In the genomic region with DNA sequence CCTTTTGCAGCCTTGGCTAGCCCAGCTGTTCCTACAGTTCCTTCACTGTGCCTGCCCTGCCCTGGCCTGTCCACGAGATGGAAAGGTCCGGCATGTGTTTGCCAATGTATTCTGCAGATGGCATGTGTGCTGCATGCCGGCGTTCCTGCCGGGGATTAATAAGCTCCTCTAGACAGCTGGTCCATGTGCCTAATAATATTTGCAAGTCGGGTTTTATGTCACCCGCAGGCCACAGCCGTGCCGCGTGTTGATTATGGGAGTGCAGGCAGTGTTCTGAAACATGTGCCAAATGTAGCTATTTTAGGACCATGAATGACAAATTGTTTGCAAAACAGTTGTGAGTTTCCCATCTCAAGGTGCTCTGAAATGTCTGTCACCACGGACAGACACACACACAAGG, we compare ENCODE assay signal across 9 mouse cellular contexts.
DNase-seq lines count a peak whose midpoint lies in the region; ATAC-seq and TF ChIP-seq lines count a peak whose summit lies in the region.
"Had no signal": no experiment of that assay in that cellular context is flagged by ENCODE, and none has a peak within 500 bp of the region (broad histone marks: within the 10 kb centered on the region; RNA-seq: fewer than 3 reads in every experiment).

No protein-coding gene starts in this region.

- no peaks in the 10 kb centered on the region for H3K79me2 ChIP-seq in heart, adult 2 months (replicated peaks; ENCODE audit: control insufficient read depth, insufficient read depth, low read length)

- H3K27me3 ChIP-seq in heart, adult 2 months (ENCODE audit: control insufficient read depth, insufficient read depth, low read length) = no peaks in the 10 kb centered on the region
- H3K27me3 ChIP-seq in heart, embryonic 10.5 days (ENCODE audit: insufficient read depth, poor library complexity, severe bottlenecking) = no peaks in the 10 kb centered on the region
- no peaks in the 10 kb centered on the region for H3K27me3 ChIP-seq in embryonic facial prominence, embryonic 13.5 days
- H3K27me3 ChIP-seq in hindbrain, embryonic 16.5 days (replicated peaks; ENCODE audit: control insufficient read depth, insufficient read depth, low read length) = no peaks in the 10 kb centered on the region

- H3K27ac ChIP-seq in heart, adult 2 months = peak overlapping the region; percentile 53
- H3K27ac ChIP-seq in heart, embryonic 10.5 days = no peak overlapping the region
- H3K27ac ChIP-seq in embryonic facial prominence, embryonic 13.5 days = peak overlapping the region; percentile 41; the same call in 1 of the 2 replicates
- H3K27ac ChIP-seq in hindbrain, embryonic 16.5 days (ENCODE audit: low read depth, low read length) = peak overlapping the region; percentile 64
- H3K27ac ChIP-seq: liver, embryonic 14.5 days had no signal

- WGBS in heart, adult 2 months = 27% methylated on average over 11 of the region's 11 CpGs
- WGBS in heart, embryonic 10.5 days = 94% methylated on average over 11 of the region's 11 CpGs
- WGBS in embryonic facial prominence, embryonic 13.5 days = 72% methylated on average over 11 of the region's 11 CpGs
- WGBS in hindbrain, embryonic 16.5 days = 32% methylated on average over 11 of the region's 11 CpGs

- intact Hi-C loops in heart, adult 2 months (cut with DNase I) = loop anchor here (5.0 kb wide), 1 partner anchor 76 kb away; the partner anchor contains the start of gene Traf3ip2

- H3K36me3 ChIP-seq in heart, adult 2 months (ENCODE audit: control insufficient read depth, insufficient read depth, low read length) = no peaks in the 10 kb centered on the region
- peaks cover 16% of the 10 kb centered on the region; the same call in 1 of the 2 replicates for H3K36me3 ChIP-seq in heart, embryonic 10.5 days
- H3K36me3 ChIP-seq in embryonic facial prominence, embryonic 13.5 days = peaks cover 10% of the 10 kb centered on the region; the same call in 1 of the 2 replicates
- no peaks in the 10 kb centered on the region for H3K36me3 ChIP-seq in hindbrain, embryonic 16.5 days (ENCODE audit: control insufficient read depth, insufficient read depth, low read length)

- peak; percentile 56 for TF ChIP-seq CTCF in heart, adult 2 months (IDR thresholded peaks at IDR 0.05)

- H3K9ac ChIP-seq in heart, adult 2 months (ENCODE audit: low read depth, low read length) = no peak overlapping the region
- no peak overlapping the region for H3K9ac ChIP-seq in embryonic facial prominence, embryonic 13.5 days
- H3K9ac ChIP-seq in hindbrain, embryonic 16.5 days (ENCODE audit: low read depth, low read length) = no peak overlapping the region
- H3K9ac ChIP-seq: liver, embryonic 14.5 days had no signal

- peak; percentile 49 to 55 for DNase-seq in heart, adult 2 months
- DNase-seq in heart, embryonic 10.5 days (ENCODE audit: low spot score) = no peak
- DNase-seq in lung, postnatal 14 days = peak; percentile 20
- no peak for DNase-seq in right cerebral cortex, adult 2 months (ENCODE audit: low spot score in 2 of 2)
- no peak for DNase-seq in ovary, adult 18-20 months (ENCODE audit: low spot score)
- DNase-seq in adipocyte (ENCODE audit: low spot score) = no peak

- no peak for TF ChIP-seq EP300 in heart, adult 2 months (IDR thresholded peaks at IDR 0.05; ENCODE audit: insufficient read depth, low read depth, low read length)

- ATAC-seq in embryonic facial prominence, embryonic 13.5 days (ENCODE audit: insufficient number of reproducible peaks, insufficient read depth, low FRiP score, low TSS enrichment, low read depth) = no peak
- peak; percentile 31 for ATAC-seq in hindbrain, embryonic 16.5 days

- no peak overlapping the region for H3K4me3 ChIP-seq in heart, adult 2 months
- H3K4me3 ChIP-seq in heart, embryonic 10.5 days = no peak overlapping the region
- no peak overlapping the region for H3K4me3 ChIP-seq in embryonic facial prominence, embryonic 13.5 days
- H3K4me3 ChIP-seq in hindbrain, embryonic 16.5 days (ENCODE audit: low read length) = no peak overlapping the region

- H3K4me1 ChIP-seq in heart, adult 2 months (ENCODE audit: control insufficient read depth, insufficient read depth, low read length) = peaks cover 11% of the 10 kb centered on the region
- peaks cover 49% of the 10 kb centered on the region for H3K4me1 ChIP-seq in heart, embryonic 10.5 days
- H3K4me1 ChIP-seq in embryonic facial prominence, embryonic 13.5 days = peaks cover 78% of the 10 kb centered on the region
- H3K4me1 ChIP-seq in hindbrain, embryonic 16.5 days (ENCODE audit: control insufficient read depth, insufficient read depth, low read depth, low read length) = peaks cover 42% of the 10 kb centered on the region

- no peak overlapping the region for H3K4me2 ChIP-seq in embryonic facial prominence, embryonic 13.5 days
- H3K4me2 ChIP-seq in hindbrain, embryonic 16.5 days (ENCODE audit: low read length) = no peak overlapping the region

- H3K9me3 ChIP-seq in heart, embryonic 10.5 days = no peaks in the 10 kb centered on the region
- H3K9me3 ChIP-seq in embryonic facial prominence, embryonic 13.5 days = no peaks in the 10 kb centered on the region
- H3K9me3 ChIP-seq in hindbrain, embryonic 16.5 days (ENCODE audit: control insufficient read depth, low read length) = no peaks in the 10 kb centered on the region

- TF ChIP-seq POLR2A in heart, adult 2 months (IDR thresholded peaks at IDR 0.05; ENCODE audit: insufficient read depth, low read depth, low read length) = no peak

Comparison
In these comparisons a context has a peak if more than half of its experiments do, and no peak if none do; other contexts are left out.
1. DNase-seq: peak in heart, adult 2 months (2 of 2) and lung, postnatal 14 days (single experiment); none in heart, embryonic 10.5 days (single experiment), right cerebral cortex, adult 2 months (0 of 2), ovary, adult 18-20 months (single experiment) and adipocyte (single experiment).